Mouse (Mus musculus) liver, postnatal 0 days (tissue): Measurements from ENCODE around the gene Naaa.

ENCODE experiments used
- CTCF ChIP-seq: sonication (generic); IDR thresholded peaks from 2 replicates; pipeline ENCODE4 v1.5.1; 2016; ENCODE audit warnings: antibody characterized with exemption, low read depth
- EP300 ChIP-seq: IDR thresholded peaks from 2 replicates; pipeline ENCODE4 v1.6.1; 2016; ENCODE audit warnings: antibody characterized with exemption, low read depth, mild to moderate bottlenecking

DNA sequence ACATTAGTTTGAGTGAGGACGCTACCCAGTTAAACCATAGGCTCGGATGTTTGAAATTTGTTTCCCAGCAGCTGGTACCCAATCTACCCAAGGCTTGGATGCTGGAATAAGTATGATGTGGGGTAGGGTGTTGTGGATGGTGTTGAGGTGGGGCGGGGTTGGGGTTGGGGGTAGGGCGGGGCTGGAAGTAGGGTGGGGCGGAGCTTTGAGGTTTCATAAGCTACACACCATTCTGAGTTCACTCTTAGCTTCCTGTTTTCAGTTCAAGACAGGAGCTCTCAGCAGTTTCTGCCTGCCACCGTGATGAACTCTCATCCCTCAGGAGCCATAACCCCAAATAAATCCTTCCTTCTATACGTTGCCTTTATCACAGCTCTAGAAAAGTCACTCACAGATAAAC is 40.1 kb upstream of the Naaa start:
- TF ChIP-seq CTCF: no peak
- no peak for TF ChIP-seq EP300
